Mouse (Mus musculus) B cell, adult 2 months (primary cell): ENCODE results near the gene Dnmt1.

Experiments used
- DNase-seq, 2 experiments: peaks; one replicate each; pipeline ENCODE4 v3.0.0; 2022

The Dnmt1 gene

GRCm38 (mm10) chr9:20959430-20959938, at the start of gene Dnmt1:
TSS of gene Dnmt1 (minus strand) at chr9:20959888.
- DNase-seq, result no peak

GRCm38 (mm10) chr9:21008007-21008406, 48.3 kb upstream of the Dnmt1 start:
- no peak for DNase-seq

GRCm38 (mm10) chr9:21007313-21007952, 47.7 kb upstream of the Dnmt1 start:
- no peak for DNase-seq

GRCm38 (mm10) chr9:21002627-21003551, 43.2 kb upstream of the Dnmt1 start, which contains the start of gene Mrpl4:
TSS of gene Mrpl4 (plus strand) at chr9:21002738.
- peak; percentile 93 for DNase-seq

- DNase-seq, result peak in 1 of 2 experiments; percentile 14
Observed at GRCm38 (mm10) chr9:21002270-21002626, 42.6 kb upstream of the Dnmt1 start.

GRCm38 (mm10) chr9:21001651-21002200, 42.0 kb upstream of the Dnmt1 start:
- DNase-seq, result no peak

GRCm38 (mm10) chr9:21000811-21001210, 41.1 kb upstream of the Dnmt1 start:
- peak in 1 of 2 experiments; percentile 22 for DNase-seq

GRCm38 (mm10) chr9:20998337-20998736, 38.6 kb upstream of the Dnmt1 start:
- peak; percentile 20 to 28 for DNase-seq

GRCm38 (mm10) chr9:20997065-20997464, 37.4 kb upstream of the Dnmt1 start:
- no peak for DNase-seq

- DNase-seq, result no peak
Observed at GRCm38 (mm10) chr9:20995069-20995468, 35.4 kb upstream of the Dnmt1 start.

- no peak for DNase-seq
Observed at GRCm38 (mm10) chr9:20993165-20993898, 33.6 kb upstream of the Dnmt1 start.

- DNase-seq, result no peak
Observed at GRCm38 (mm10) chr9:20991587-20991986, 31.9 kb upstream of the Dnmt1 start.

- no peak for DNase-seq
Observed at GRCm38 (mm10) chr9:20990861-20991260, 31.2 kb upstream of the Dnmt1 start.

- DNase-seq, result peak in 1 of 2 experiments; percentile 11
Observed at GRCm38 (mm10) chr9:20987953-20988352, 28.3 kb upstream of the Dnmt1 start.

GRCm38 (mm10) chr9:20986952-20987686, 27.4 kb upstream of the Dnmt1 start:
- DNase-seq, result no peak

GRCm38 (mm10) chr9:20983169-20983568, 23.5 kb upstream of the Dnmt1 start:
- DNase-seq, result no peak

- DNase-seq, result no peak
Observed at GRCm38 (mm10) chr9:20982171-20982570, 22.5 kb upstream of the Dnmt1 start.

GRCm38 (mm10) chr9:20979769-20980168, 20.1 kb upstream of the Dnmt1 start:
- no peak for DNase-seq

GRCm38 (mm10) chr9:20979181-20979580, 19.5 kb upstream of the Dnmt1 start:
- DNase-seq, result no peak

GRCm38 (mm10) chr9:20978409-20979095, 18.9 kb upstream of the Dnmt1 start:
- no peak for DNase-seq

GRCm38 (mm10) chr9:20976961-20977689, 17.4 kb upstream of the Dnmt1 start:
- DNase-seq, result no peak
